Mouse (Mus musculus): Measurements from ENCODE around the gene Igsf21.

The Igsf21 gene

DNA sequence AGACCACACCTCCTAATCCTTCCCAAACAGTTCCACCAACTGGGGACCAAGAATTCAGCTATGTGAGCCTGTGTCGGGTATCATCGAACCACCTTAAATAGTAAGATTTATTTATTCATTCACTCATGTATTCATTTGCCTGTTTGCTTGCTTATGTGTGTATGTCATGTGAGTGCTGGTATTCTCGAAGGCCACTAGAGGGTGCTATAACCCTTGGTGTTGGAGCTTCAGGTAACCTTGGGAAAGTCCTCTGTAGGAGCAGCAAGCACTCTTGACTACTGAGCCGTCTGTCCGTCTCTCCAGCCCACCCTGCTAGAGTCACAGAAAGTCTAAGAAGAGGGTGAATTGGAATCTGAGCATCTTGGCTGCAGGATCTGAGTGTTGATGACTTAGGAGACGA is 103.4 kb downstream of the Igsf21 start:
- no peak for DNase-seq

DNA sequence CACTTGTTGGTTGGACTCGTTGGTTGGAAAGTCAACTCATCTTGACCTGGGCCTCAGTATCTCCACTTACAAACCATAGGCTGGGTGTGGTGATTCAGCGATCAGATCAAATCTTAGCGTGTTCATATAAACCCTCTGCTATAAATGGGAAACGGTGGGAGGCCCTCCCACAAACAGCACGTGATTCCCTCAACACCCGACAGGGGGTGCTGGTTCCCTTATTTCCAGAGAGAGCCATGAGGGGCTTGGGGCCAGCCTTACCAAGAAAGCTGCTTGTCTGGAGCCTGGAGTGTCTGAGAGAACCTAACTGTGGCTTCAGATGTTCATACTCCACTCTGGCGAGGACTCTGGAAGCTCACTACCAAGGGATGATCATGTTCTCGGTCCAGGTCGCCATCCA is 106.1 kb downstream of the Igsf21 start:
- no peak for DNase-seq

DNA sequence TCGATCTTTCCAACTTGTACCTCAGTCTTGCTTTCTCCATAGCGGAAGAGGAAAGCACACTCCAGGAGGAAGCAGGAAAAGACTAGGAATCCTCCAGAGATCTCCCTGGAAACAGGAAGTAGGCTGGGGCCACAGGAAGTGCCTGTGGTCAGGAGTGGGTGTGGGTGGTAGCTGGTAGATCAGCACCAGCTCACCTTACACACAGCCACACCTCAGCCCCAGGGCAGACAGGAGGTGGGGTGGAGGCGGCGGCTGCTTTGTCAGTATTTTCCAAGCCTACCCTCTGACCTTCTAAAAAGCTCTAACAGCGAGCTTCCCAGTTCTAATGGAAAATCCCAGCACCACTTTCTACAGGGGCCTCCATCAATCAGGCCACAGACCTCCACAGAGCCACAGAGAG is 107.7 kb downstream of the Igsf21 start:
- DNase-seq = no peak

DNA sequence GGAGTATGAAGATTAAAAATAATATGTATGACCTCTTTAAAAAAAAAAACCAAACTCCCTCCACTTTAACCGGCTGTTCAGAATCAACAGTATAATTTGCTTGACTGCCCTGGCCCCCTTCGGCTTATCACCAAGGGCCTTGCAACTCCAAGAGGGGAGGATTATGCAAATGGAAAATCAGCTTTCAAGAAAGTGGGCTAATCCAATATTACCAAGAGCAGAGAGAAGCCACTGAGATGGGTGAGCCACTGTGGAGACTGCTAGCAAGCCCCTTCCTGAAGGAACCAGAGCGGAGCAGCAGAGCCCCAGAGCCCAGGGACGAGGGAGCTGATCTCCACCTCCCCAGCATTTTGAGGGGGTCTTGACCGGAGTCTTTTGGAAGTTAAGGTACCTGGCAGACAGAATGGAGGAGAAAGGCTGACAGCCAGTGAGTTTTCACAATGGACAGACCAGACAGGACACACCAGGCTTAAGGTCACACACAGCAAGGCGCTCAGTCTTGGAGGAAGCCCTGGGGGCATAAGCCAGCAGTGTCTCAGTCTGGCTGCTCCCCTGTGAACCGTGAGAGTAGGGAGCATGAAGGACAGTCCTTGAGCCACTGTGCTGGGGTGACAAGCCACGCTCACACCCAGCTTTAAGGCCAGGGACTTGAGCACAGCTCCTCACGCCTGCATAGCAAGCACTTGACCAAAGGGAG is 114.8 kb downstream of the Igsf21 start:
- DNase-seq = no peak

DNA sequence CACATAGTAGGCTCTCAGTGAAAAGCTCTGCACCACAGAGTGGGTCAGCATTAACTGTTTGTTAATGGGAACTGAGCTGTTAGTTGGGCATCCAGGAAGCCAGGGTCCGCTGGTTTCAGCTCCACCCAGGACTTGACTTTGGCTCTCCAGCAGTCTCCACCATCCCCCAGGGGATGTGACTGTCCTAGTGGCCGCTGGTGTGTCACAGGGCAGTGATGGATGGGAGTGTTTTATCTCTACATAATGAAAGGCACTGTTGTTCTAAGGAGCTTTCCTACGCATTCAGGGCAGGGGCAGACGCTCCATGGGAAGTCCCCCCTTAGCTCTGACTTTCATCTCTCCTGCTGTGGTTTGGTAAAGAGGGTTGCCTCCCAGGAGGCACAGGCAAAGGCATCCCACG is 115.4 kb downstream of the Igsf21 start:
- DNase-seq = no peak

DNA sequence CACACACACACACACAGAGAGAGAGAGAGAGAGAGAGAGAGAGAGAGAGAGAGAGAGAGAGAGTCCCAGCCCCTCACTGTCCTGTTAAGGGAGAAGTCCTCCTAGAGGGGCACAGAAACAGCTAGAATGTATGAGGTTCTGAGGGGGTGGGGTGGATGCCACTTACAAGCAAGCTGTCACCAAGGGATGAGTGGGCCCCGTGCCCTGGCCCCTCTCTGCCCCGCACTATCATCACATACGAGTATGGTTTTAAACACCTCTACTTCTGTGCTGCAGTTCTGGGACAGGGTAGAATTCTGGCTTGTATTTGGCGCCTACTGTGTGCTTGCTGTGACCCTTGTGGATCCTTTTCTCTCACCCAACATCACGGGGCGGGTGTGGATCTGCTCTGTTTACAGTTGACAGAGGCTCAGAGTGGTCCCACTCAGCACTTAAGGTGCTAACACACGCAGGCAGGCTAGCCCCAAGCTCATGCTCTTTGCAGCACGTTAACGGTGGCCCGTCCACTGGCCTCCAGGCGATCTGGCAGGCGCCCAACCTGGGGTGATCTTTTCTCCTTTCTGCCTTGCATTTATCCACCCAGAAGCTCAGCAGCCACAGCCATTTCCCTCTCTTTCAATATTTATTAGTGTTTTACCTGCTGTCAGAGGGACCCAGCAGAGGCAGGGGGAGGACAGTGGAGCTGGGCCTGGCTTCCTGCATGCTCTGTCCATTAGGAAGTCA is 116.9 kb downstream of the Igsf21 start:
- DNase-seq = no peak

DNA sequence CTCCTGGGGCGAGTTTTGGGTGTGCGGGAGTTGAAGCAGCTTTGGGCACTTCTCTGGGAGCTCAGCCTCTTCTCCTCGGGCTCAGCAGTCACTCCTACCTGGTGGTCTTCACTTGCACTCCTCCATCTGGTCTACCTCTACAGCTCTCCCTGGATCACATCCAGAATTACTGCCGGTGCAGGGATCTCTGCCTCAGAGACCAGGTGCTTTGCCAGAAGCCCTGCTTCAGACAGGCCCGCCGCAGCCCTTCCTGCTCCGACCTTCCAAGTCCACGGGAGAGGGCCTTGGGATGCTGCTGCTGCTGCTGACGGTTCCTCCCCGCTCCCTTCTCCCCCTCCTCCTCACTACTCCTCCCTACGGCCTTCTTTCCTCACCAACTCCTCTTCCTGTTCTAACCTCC is 118.5 kb downstream of the Igsf21 start:
- DNase-seq = no peak

DNA sequence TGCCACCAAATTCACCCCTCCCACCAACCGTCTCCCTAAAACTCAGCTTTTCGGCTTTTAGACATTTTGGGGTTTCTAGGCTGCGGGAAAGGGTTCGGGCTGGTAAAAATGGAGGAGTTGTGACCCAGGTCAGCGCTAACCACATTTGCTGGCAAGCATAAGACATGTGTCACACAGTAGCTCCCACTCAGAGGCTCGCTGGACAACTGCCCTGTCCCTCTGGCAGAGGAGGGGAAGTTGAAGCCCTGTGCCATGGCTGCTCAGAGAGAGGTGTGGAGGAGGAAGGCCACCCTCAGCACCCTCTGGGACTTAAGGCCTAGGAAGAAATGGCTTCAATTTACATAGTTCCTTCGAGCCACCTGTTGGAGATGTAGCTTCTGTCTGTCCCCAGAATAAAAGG is 120.8 kb downstream of the Igsf21 start:
- no peak for DNase-seq

DNA sequence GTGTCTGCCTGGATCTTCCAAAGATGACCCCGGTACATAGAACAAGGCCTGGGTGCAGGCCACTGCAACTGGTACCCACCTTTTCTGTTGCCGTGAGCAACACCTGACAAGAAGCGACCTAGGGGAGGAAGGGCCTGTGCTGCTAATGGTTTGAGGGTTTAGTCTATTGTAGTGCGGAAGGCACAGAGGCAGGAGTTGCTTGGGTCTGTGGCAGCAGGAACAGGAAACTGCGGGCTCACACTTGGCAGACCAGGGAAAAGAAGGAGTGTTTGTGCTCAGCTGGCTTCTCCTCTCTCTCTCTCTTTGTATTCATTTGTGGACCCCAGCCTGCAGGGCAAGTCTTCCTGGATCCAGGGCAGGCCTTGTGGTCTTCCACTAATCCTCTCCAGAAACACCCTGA is 124.0 kb downstream of the Igsf21 start:
- no peak for DNase-seq

DNA sequence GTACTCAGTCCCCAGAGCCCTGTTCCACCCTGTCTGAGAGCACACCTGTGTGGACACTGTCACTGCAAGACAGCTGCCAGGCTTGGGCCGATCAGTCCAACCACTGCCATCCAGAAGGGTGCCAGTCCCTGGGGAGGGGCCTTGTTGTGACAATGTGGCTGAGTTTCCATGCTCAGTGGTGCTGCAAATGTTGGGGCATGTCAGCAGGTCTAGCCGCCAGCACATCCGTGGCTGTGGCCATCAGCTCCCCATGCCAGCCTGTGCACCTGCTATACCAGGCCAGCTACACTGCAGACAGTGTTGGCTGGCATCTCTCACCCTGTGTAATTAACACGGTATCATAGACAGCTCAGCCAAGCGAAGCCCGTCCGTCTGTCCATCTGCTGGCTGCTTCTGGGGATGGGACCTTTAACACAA is 129.3 kb downstream of the Igsf21 start:
- no peak for DNase-seq

DNA sequence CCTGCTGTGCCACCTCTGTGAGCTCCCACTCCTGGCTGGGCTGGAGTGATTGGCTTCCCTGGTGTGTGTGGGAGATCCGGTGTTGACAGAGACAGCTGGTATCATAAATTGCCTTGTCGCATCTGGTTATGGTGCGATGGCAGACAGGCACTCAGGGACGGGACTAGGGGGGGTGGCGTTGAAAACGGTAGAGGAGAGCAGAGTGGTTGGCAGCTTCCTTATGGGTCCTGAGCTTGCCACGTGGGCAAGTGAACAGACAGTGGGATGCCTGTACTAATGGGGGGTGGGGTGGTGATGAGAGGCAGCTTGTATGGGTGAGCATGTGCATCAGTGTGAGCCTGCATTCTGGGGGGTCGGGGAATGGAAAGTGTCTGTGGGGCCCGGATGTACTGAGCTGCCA is 130.8 kb downstream of the Igsf21 start:
- no peak for DNase-seq

DNA sequence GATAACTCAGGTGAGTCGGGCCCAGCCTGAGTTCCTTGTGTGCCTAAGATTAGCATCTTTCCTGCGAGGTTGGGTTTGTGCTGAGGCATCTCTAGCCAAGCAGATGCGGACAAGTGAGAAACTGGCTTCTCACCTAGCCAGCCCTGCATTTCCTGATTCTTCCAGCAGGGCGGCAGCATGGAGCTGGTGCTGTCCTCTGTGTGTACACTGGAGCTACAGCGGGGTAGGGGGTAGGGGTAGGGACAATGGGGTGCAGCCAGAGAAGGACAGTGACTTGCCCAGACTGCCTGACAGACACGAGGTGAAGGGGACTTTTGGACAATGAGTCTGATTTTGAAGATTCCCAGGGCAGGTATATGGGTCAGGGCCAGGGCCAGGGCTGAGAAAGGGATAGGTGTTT is 131.5 kb downstream of the Igsf21 start:
- DNase-seq = no peak

DNA sequence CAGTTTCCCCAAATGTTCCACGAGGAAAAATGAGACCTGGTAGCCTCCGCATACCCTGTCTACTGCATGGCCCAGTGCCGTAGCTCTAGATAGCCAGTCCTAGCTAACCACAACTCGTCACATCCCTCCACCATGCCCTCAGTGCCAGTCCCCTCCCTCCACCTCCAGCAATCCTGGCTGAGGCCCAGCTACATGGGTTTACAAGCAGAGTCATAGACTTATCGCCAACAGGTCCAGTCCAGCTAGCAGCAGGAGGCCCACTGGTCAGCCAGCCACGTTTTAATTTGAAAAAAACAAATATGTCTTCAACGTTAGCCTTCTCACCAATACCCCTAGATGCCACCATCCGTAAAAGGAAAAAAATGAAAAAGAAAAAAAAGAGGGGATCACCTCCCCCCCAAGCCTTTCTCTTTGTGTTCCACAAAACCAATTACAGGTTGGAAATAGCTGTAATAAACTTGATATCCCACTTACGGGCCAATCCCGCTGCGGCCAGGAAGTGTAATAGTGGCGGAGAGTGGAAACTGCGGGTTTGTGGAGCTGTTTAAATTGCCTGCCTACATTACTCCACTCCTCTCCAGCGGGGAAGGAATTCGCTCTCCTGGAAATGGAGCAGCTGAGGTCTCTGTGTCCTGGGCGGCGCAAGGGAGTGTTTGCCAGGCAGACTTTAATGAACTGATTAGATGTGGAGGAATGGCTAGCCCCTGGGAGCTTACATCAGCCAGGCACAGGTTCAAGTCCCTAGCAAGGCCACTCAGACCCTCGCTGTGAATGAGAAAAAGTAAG is 132.7 kb downstream of the Igsf21 start:
- no peak for DNase-seq

DNA sequence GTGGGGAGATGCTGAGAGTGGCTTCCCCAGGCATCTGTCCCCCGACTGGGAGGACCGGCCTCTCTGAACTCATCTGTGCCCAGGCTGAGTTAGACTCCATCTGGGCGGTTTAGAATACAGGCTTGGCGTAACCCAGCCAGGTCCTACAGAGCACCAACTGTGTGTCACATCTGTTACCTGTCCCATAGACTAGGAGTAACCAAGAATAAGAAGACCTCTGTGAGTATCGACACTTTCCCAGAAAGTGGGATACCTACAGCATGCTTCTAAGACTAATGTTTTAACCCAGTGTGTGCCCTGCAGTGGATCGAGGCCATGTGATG is 137.0 kb downstream of the Igsf21 start:
- DNase-seq = no peak

DNA sequence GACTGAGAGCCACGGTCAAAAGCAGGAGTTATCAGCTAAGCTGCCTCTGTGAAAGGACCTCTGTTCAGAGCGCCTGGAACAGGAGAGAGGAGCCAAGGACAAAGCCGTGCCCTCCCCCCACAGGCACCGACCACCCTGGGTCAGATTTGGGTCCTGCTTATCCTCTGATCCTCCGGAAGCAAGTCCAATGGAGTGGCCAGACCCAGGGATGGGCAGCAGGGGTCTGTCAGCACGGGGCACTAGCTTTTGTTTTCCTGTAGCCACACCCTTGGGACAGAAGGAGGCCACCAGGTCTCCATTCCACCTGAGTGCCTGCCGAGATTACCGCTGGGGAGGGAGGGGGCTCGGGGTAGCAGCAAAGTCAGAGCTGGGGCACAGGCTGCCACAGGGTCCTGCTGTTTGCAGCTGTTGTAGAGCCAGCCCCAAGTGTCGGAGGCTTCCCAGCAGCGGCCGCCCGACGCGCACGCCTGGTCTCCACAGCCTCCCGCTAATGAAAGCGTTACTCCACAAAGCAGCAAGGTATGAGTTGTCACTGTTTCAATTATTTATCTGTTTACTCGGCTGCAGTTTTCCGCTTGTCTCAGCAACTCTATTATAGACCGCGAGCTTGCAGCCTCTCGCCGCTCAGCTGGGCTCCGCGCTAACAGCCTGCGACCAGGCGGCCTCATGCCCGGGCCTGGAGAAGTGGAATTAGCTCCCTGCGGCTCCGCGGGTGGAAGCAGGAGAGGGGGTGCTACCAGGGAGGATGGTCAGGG is 137.5 kb downstream of the Igsf21 start:
- DNase-seq = no peak

DNA sequence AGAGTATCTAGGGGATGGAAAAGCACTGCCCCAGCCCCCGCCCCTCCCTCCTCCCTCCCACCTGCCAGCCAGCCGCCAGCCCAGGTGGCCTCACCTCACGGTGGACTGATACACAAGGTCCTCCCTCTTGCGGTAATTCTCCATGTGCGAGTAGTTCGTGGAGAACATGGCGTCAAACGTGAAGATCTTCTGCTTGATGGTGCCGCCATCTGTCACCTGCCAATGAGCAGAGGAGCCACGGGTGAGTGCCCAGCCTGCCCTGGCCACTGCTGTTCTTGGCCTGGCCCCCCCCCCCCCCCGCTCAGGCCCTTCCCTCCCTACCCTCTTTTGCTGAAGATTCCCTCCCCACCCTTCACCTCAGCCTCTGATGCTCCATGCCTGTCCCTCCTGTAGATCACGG is 139.4 kb downstream of the Igsf21 start:
- no peak for DNase-seq

DNA sequence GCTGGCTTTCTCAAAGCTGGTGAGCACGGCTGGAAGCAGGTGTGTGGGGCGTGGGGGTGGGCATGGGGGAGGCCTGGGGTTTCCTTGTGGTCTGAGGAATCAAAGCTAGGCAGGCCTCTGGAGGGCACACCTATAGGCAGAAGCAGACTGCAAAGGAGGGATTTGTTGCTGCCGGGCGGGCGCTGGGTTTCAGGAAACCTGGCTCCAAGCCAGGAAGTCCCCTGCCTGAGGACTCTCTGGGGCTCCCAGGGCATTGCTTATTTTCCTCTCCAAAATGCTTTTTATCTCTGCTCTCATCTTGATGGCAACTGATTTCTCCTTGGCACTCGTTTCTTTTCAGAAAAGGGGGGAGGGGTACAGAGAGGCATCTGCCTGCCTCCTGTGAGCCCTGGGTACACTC is 141.8 kb downstream of the Igsf21 start:
- no peak for DNase-seq

DNA sequence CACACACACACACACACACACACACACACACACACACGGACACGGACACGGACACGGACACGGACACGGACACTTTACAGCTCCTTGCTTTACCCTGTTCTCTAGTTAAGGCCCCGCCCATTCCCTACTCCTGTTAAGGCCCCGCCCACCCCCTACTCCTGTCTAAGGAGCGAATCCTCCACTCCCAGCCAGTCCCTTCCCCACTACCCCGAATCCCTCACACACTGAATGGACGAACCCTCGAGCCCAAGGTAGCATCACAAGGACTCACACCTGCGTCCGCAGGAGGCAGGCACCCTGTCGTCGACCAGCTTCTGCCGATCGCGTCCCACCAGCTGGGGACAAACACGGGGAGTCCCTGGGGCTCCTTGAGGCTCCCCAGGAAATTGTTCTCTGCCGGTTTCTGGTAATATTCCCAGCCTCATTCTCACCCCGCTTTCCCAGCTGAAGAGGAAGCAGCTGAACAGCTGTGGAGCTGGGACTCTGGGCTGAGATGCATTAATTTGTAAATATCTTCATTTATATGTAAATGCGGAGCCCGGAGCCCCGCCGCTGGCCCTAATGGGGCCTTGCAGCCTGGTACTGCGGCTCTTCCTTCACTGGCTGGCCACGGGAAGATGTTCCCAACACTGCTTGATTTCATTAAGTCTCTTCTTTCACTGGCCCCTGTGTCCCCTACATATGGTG is 143.1 kb downstream of the Igsf21 start:
- no peak for DNase-seq

DNA sequence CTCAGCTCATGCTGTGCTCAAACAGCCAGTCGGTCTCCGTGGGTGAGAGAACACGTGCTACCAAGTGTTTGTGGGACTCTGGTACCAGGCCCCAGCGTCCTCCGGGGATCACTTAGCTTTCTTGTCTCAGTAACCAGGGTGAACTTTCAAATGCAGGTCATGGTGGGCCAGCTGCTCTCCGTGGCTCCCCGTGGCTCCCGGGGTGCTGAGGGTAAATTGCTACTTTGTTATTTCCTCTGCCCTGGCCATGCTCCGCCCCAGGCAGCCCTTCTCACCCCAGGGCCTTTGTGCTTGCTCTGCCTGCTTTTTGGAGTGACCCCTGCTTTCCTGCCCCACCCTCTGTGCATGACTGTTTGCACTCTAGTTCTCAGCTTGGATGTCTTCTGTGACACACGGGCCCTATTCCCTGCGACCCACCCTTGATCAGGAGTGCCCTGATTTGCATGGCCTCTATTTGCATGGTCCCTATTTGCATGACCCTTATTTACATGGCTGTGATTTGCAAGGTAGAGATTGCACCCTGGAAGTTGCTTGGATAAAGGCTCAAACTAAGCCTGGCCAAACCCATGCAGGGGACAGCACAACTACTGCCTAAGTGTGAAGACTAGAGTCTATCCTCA is 143.9 kb downstream of the Igsf21 start:
- DNase-seq = no peak

DNA sequence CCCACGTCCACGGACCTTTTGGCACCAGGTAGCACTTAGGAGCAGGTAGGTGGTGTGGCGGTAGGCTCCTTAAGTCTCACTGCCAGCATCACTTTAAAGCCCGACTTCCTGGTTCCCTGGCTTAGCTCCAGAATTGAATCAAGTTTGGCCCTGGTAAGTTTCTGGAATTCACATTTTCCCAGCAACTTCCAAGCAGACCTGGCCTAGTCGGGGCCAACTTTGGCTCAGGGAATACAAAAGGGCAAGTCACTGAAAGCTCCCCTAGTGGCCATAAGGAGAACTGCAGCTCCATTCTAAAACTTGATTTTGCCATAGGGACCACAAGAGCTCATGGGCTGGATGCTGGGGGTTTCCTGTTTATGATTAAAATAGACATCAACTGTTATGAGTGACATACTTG is 145.5 kb downstream of the Igsf21 start:
- no peak for DNase-seq

DNA sequence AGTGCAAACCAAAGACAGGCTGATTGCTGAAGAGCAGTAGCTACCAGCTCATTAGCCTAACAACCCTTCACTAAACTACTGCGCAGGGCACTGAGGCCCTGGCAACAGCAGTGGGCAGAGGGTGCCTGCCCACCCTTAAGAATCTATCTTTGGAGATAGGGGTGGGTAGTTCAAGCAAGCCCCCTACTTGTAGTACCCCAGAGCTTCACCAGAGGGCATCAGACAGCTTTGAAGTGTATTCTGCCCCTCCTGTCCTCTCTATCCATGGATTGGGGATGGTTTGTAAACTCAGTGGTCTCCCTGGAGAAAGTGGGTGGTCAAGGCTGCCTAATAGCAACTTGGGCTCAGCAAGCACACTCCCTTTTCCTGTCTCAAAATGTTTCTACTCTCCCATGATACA is 146.4 kb downstream of the Igsf21 start:
- no peak for DNase-seq

DNA sequence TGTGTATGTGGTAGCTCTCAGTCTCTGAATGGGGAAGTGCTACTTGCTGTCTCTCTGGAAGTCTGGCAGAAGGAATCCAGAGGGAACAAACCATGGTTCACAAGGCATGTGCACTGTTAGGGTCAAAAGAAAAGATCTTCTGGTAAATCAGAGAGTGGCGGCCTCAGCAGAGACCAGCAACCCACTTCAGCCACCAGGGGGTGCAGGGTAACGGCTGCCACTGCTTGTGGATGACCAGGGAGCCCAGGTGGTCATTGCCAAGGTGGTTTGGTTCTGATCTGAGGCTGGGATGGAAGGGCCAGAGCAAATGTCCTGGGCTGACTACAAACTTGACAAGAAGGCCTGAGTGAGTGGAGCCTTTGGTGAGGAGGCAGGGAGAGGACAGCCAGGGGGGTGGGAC is 150.3 kb downstream of the Igsf21 start:
- DNase-seq = no peak
